Mouse (Mus musculus): ENCODE results near the gene Cntnap2.

Cntnap2 gene

DNA sequence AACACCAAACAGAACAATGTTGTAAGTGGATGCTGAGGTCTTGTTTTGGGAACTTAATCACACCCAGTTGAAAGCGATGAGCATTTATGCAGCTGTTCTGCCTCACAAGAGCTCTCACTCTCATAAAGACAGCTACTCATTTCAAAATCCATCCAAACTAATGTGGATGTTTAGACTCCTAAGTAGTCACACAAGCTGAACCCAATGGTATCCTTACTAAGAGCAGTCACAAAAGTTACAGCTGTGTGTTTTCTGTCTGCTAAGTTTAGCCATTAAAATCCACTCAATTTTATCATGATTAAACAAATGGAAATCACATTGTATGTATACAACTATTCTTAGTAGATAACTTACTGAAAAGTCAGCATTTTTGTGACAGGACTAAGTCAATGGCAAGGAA, 1173.7 kb downstream of the Cntnap2 start:
- TF ChIP-seq GATA4 (IDR thresholded peaks at IDR 0.05; ENCODE audit: insufficient replicate concordance, low read length), result no peak

DNA sequence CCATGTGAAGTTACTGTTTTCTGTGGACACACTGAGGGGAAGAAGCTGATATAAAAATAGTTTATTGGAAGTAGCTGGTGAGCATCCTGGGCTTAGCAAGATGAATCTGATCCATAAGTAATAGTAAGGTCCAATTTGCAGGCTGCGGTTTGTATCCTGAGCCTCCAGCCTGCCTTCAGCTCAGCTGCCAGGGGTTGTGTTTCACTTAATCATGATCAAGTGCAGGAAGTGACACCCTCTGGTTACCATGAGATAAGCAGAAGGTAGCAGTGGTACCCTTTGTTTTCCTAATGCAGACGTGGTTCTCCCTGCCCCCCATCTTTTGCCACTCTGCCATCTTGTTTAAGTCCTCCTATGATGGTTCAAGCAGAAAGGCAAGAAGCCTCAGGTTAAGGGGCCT, 1181.2 kb downstream of the Cntnap2 start:
- no peak for TF ChIP-seq GATA4 (IDR thresholded peaks at IDR 0.05; ENCODE audit: insufficient replicate concordance, low read length)

DNA sequence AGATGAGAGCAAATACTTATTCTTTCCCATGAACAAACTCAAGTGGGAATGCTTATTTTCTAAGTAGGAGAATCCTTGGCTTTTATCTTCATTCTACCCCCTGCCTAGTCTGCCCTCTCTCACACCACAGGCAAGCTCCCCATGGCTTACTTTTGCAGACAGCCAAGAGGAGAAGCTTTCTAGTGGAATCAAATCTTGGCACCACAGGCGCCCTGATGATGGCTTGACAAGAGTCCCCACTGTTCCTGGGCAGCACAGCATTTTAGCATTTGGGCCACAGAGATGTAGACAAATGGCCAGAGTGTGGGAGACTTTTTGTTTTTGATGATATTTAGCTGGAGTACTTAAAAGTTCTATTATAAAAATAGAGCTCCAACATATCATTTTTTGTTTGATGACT, 1204.0 kb downstream of the Cntnap2 start:
- TF ChIP-seq GATA4 (IDR thresholded peaks at IDR 0.05; ENCODE audit: insufficient replicate concordance, low read length), result no peak

- no peak for TF ChIP-seq GATA4 (IDR thresholded peaks at IDR 0.05; ENCODE audit: insufficient replicate concordance, low read length)
These were observed 1287.8 kb downstream of the Cntnap2 start for GRCm38 (mm10) chr6:46346946-46347345.

DNA sequence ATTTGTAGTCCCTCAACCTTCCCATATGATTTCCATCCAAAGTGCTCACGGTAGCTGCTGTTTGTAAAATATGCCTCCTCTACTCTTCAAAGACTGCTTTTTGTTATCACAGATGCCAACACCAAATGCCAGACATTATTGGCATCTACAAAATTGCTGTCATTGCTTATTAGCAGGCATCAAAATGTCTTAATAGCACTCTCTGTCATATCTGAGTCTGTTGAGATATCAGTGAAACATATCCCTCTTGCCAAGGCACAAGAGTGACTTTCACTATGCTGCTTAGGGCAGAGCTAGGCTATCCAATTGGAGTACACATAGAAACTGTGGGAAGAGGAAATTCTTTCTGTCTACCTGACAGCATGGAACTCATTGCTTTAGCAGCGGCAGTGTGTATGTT, 1301.9 kb downstream of the Cntnap2 start:
- TF ChIP-seq GATA4 (IDR thresholded peaks at IDR 0.05; ENCODE audit: insufficient replicate concordance, low read length), result no peak

DNA sequence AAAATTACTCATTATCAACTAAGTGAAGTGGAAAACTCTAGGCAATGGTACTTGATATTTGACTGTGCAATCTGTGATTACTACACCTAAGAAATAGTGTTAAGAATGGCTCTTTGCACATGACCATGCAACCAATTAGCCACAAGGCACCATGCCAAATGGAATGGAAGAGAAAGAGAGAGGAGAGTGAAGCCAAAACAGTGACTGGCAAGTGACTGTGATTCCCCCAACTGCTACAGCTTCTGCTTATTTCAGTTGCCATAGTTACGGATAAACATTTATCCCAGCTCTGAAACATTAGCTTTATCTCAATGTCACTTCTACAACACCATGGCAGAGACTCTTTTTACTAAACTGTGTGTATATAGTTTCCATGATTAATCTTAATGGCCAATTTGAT, 1303.0 kb downstream of the Cntnap2 start:
- TF ChIP-seq GATA4 (IDR thresholded peaks at IDR 0.05; ENCODE audit: insufficient replicate concordance, low read length), result no peak

GRCm38 (mm10) chr6:46398725-46399589, 1339.8 kb downstream of the Cntnap2 start:
- TF ChIP-seq GATA4 (IDR thresholded peaks at IDR 0.05; ENCODE audit: insufficient replicate concordance, low read length), result no peak

- no peak for TF ChIP-seq GATA4 (IDR thresholded peaks at IDR 0.05; ENCODE audit: insufficient replicate concordance, low read length)
These were observed 1355.0 kb downstream of the Cntnap2 start for GRCm38 (mm10) chr6:46414154-46414553.

DNA sequence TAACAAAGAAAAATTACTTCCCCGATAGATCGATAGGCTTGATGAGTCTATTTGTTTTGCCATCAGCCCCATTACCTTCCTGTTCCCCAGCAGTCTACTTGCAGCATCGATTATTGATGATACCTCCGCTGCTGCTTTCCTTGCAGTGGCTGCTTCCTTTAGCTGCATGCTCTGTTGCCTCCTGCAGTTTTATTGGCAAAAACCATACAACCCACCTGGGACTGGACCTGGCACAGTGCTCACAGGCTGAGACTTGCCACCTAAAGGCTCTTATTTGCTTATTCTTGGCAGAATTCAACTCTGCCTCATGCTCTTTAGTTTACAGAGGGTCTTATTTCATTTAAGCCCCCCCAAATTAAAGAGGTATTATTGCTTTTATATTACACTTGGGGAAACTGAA, 1355.4 kb downstream of the Cntnap2 start:
- no peak for TF ChIP-seq GATA4 (IDR thresholded peaks at IDR 0.05; ENCODE audit: insufficient replicate concordance, low read length)

DNA sequence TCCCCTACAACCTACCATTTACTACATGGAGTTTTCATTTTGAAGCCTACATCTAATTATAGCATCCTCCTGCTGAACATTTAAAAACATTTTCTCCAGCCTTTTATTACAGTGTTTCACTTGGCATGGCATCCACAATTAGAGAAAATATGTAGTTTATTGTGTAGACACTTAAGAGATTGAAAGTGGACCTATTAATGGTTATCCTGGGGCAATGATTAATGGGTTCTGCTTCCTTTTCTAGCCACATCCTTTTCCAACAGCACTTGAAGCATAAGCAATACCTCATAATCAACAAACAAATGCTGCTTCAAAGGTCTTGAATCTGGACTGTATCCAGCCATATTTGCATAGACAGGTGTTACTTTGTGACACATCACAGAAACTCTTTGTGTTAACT, 1360.7 kb downstream of the Cntnap2 start:
- no peak for TF ChIP-seq GATA4 (IDR thresholded peaks at IDR 0.05; ENCODE audit: insufficient replicate concordance, low read length)

- TF ChIP-seq GATA4 (IDR thresholded peaks at IDR 0.05; ENCODE audit: insufficient replicate concordance, low read length), result no peak
These were observed 1361.2 kb downstream of the Cntnap2 start for GRCm38 (mm10) chr6:46420349-46420748.

- no peak for TF ChIP-seq GATA4 (IDR thresholded peaks at IDR 0.05; ENCODE audit: insufficient replicate concordance, low read length)
These were observed 1369.1 kb downstream of the Cntnap2 start for GRCm38 (mm10) chr6:46428231-46428630.

GRCm38 (mm10) chr6:46450917-46451638, 1391.9 kb downstream of the Cntnap2 start:
- TF ChIP-seq GATA4 (IDR thresholded peaks at IDR 0.05; ENCODE audit: insufficient replicate concordance, low read length), result no peak

DNA sequence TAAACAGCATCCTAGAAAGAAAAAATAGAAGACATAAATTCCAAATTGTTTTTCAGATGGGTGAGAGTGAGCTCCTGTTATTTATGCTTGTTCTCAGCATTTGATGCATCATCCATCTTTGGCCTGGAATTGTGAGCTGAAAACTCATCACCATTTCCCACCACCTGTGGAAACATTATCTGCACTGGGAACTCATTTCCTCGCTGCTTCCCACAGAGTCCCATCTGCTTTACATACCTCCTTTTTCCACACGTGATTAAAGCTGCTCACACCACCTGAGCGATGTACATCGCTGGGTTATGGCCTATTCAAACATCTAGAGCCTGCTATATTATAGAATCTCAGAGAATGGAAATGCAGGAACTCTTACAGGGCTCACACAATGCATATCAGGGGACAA, 1413.5 kb downstream of the Cntnap2 start:
- TF ChIP-seq GATA4 (IDR thresholded peaks at IDR 0.05; ENCODE audit: insufficient replicate concordance, low read length), result no peak

GRCm38 (mm10) chr6:46484392-46484791, 1425.2 kb downstream of the Cntnap2 start:
- TF ChIP-seq GATA4 (IDR thresholded peaks at IDR 0.05; ENCODE audit: insufficient replicate concordance, low read length), result no peak

GRCm38 (mm10) chr6:46502786-46503185, 1443.6 kb downstream of the Cntnap2 start:
- TF ChIP-seq GATA4 (IDR thresholded peaks at IDR 0.05; ENCODE audit: insufficient replicate concordance, low read length), result no peak
